Mouse (Mus musculus) lung, embryonic 15.5 days (tissue): ENCODE data around the gene Nap1l1. TPM values are rescaled to one million over a fixed set of nuclear protein-coding genes. Genes with fewer than 3 reads are reported as not detected.
"Not testable (repeated sequence)": the region's sequence is repeated elsewhere in the genome, so short reads cannot be mapped to it uniquely, and the experiment has no call there.

Source experiments
- ATAC-seq: fragments of 200-750 bp; cut with Nextera tagmentation; 2 replicates; pipeline ENCODE4 v1.8.0; 2017; ENCODE audit warnings: moderate number of reproducible peaks, borderline replicate concordance; ENCODE audit not compliant: low FRiP score, low TSS enrichment; ENCODE audit errors: extremely low read depth
- H3K27ac ChIP-seq: fragments of 300-500 bp; sonication (generic); 2 replicates; pipeline ENCODE4 v1.5.1; 2015; ENCODE audit warnings: moderate library complexity, mild to moderate bottlenecking, inconsistent platforms
- H3K27me3 ChIP-seq: fragments of 300-500 bp; sonication (generic); 2 replicates; pipeline ENCODE4 v1.6.1; 2015; ENCODE audit warnings: inconsistent platforms
- H3K36me3 ChIP-seq: fragments of 300-500 bp; sonication (generic); 2 replicates; pipeline ENCODE4 v1.6.1; 2015; ENCODE audit warnings: inconsistent platforms
- H3K4me1 ChIP-seq: fragments of 300-500 bp; sonication (generic); 2 replicates; pipeline ENCODE4 v1.6.1; 2015; ENCODE audit warnings: inconsistent platforms
- H3K4me2 ChIP-seq: fragments of 300-500 bp; sonication (generic); 2 replicates; pipeline ENCODE4 v1.6.1; 2015; ENCODE audit warnings: inconsistent platforms, mild to moderate bottlenecking, moderate library complexity
- H3K4me3 ChIP-seq: fragments of 300-500 bp; sonication (generic); 2 replicates; pipeline ENCODE4 v1.5.1; 2015; ENCODE audit warnings: mild to moderate bottlenecking, inconsistent platforms
- H3K9ac ChIP-seq: fragments of 300-500 bp; sonication (generic); 2 replicates; pipeline ENCODE4 v1.6.1; 2015; ENCODE audit warnings: inconsistent platforms
- H3K9me3 ChIP-seq: fragments of 300-500 bp; sonication (generic); 2 replicates; pipeline ENCODE4 v1.6.1; 2016; ENCODE audit warnings: inconsistent platforms
- WGBS: fragments of 180-500 bp; shearing (Covaris S2); methylation state at CpG from one replicate; pipeline ENCODE4 v1.1.7; 2015; 5-methylcytosine and 5-hydroxymethylcytosine counted together
- polyA plus RNA-seq: library from polyadenylated mRNA; unstranded; fragments of >200 nt; fragmentation: Nextera tagmentation; extraction: Ambion mirVana; gene quantifications from 2 replicates; pipeline ENCODE4 v1.2.1, GENCODE M21; 2015

Nap1l1 gene
- 252 and 267 TPM in 2 replicates for polyA plus RNA-seq

DNA sequence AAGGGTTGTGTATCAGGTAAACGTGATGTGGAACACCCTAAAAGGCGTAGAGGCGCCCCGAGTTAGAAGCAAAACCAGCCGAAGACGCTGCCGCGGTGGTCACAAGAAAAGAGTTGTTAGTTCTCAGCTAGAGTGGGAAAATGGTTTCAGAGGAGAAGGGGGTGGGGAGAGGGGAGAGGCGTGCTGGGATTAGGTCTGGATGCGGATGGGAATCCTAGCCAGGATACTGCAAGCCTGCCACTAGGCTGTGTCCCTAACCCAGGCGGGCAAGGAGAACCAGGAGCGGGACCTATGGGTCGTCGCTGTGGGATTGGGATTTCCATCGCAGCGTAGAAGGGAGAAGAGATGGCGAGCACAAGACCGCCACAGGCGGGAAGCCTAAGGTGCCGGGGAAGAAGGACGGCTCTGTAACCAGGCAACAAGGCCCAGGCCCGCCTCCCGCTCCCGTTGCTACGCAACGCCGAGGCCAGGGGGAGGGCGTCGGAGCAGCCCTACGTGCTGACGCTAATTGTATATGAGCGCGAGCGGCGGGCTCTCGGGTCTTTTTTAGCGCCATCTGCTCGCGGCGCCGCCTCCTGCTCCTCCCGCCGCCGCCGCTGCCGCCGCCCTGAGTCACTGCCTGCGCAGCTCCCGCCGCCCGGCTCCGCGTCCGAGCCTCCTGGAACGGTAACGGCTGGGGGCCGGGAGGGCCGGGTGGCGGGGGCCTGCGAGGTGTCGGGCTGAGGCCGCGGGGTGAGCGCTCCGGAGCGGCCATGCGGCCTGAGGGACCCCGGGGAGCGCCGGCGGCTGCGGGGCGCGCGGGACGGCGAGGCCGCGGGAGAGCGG, at the start of gene Nap1l1:
Gene Nap1l1, plus strand, starts transcription at position 538 of the 825 bp plus-strand sequence.
- peak within 1 kb of the TSS; percentile 86 for H3K4me2 ChIP-seq
- no peaks in the 10 kb centered on the region for H3K27me3 ChIP-seq
- H3K36me3 ChIP-seq: no peaks in the 10 kb centered on the region
- H3K9me3 ChIP-seq: no peaks in the 10 kb centered on the region
- ATAC-seq: peak; percentile 99
- peak within 1 kb of the TSS; percentile 91 for H3K27ac ChIP-seq
- under 1% methylated on average over 66 of the region's 80 CpGs for WGBS
- peak within 1 kb of the TSS; percentile 96 for H3K4me3 ChIP-seq
- H3K9ac ChIP-seq: peak within 1 kb of the TSS; percentile 99
- H3K4me1 ChIP-seq: peaks cover 41% of the 10 kb centered on the region

- Histone ChIP-seq H3K27ac (no peak overlapping the region), H3K27me3 (no peaks in the 10 kb centered on the region), H3K4me1 (peaks cover 11% of the 10 kb centered on the region), H3K4me2 (no peak overlapping the region), H3K4me3 (no peak overlapping the region), H3K36me3 (no peaks in the 10 kb centered on the region), H3K9ac (no peak overlapping the region), H3K9me3 (no peaks in the 10 kb centered on the region)
- no peak for ATAC-seq
- WGBS: 88% methylated on average over 1 of the region's 1 CpGs
Observed at GRCm38 (mm10) chr10:111426491-111426890, 46.5 kb upstream of the Nap1l1 start.

GRCm38 (mm10) chr10:111433502-111433901, 39.5 kb upstream of the Nap1l1 start:
- H3K36me3 ChIP-seq: no peaks in the 10 kb centered on the region
- no peak overlapping the region for H3K9ac ChIP-seq
- no peak overlapping the region for H3K4me2 ChIP-seq
- WGBS: 87% methylated on average over 3 of the region's 3 CpGs
- H3K27me3 ChIP-seq: no peaks in the 10 kb centered on the region
- H3K4me3 ChIP-seq: no peak overlapping the region
- H3K4me1 ChIP-seq: no peaks in the 10 kb centered on the region
- no peak for ATAC-seq
- H3K27ac ChIP-seq: no peak overlapping the region
- no peaks in the 10 kb centered on the region for H3K9me3 ChIP-seq

- Histone ChIP-seq H3K4me1 (no peaks in the 10 kb centered on the region), H3K9ac (no peak overlapping the region), H3K27me3 (no peaks in the 10 kb centered on the region), H3K4me3 (no peak overlapping the region), H3K9me3 (no peaks in the 10 kb centered on the region), H3K4me2 (no peak overlapping the region), H3K27ac (no peak overlapping the region), H3K36me3 (no peaks in the 10 kb centered on the region)
- WGBS: 41% methylated on average over 3 of the region's 3 CpGs
- ATAC-seq: no peak
Observed at GRCm38 (mm10) chr10:111441034-111441440, 32.0 kb upstream of the Nap1l1 start.

GRCm38 (mm10) chr10:111444199-111444598, 28.8 kb upstream of the Nap1l1 start:
- H3K27ac ChIP-seq: no peak overlapping the region
- H3K4me1 ChIP-seq: no peaks in the 10 kb centered on the region
- H3K9ac ChIP-seq: no peak overlapping the region
- H3K9me3 ChIP-seq: no peaks in the 10 kb centered on the region
- H3K36me3 ChIP-seq: no peaks in the 10 kb centered on the region
- H3K27me3 ChIP-seq: no peaks in the 10 kb centered on the region
- H3K4me2 ChIP-seq: no peak overlapping the region
- WGBS: 49% methylated on average over 9 of the region's 9 CpGs
- no peak for ATAC-seq
- H3K4me3 ChIP-seq: no peak overlapping the region

DNA sequence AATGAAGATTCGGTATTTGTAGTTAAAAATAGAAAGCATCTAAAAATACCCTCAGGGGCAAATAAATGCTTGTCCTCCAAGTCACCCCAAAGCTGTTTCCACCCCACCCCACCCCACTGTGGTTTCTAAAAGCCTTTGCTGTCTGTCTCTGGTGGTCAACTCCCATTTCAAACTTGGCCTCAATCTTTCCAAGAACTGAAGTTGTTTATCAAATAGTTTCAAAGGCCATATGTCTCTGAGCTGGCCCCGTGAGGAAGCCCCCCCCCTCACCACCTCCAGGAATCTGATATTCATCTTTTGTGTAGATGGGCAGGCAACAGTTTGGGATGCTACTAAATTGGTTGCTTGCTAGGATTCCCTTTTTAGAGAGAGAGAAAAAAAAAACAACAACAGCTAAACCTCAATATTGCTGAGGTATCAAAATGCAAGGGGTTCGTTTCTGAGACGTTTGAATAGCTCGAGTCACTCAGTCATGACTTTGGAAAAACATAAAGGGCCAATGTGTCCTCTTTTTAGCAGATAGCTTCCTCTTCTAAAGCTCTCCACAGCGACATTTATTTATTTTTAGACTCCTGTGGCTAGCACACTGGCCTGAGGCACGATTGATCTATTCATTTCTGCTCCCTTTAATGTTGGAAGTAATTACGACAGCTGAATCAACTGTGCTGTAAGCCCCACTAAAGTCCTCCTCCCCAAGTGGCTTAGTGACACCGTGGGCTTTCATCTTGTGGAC, 26.9 kb upstream of the Nap1l1 start:
- no peak overlapping the region for H3K4me2 ChIP-seq
- no peak overlapping the region for H3K27ac ChIP-seq
- no peaks in the 10 kb centered on the region for H3K9me3 ChIP-seq
- no peak for ATAC-seq
- no peak overlapping the region for H3K4me3 ChIP-seq
- no peak overlapping the region for H3K9ac ChIP-seq
- 28% methylated on average over 9 of the region's 9 CpGs for WGBS
- no peaks in the 10 kb centered on the region for H3K27me3 ChIP-seq
- no peaks in the 10 kb centered on the region for H3K4me1 ChIP-seq
- no peaks in the 10 kb centered on the region for H3K36me3 ChIP-seq

- H3K27ac ChIP-seq, H3K27me3 ChIP-seq, H3K36me3 ChIP-seq, H3K4me3 ChIP-seq, ATAC-seq, H3K4me1 ChIP-seq, H3K9me3 ChIP-seq, H3K4me2 ChIP-seq, H3K9ac ChIP-seq: not testable (repeated sequence)
- WGBS: 98% methylated on average over 3 of the region's 3 CpGs
Observed at GRCm38 (mm10) chr10:111446672-111447008, 26.4 kb upstream of the Nap1l1 start.

GRCm38 (mm10) chr10:111449662-111450061, 23.4 kb upstream of the Nap1l1 start:
- H3K36me3 ChIP-seq, H3K27me3 ChIP-seq, H3K9me3 ChIP-seq, H3K9ac ChIP-seq, H3K4me3 ChIP-seq, H3K27ac ChIP-seq, H3K4me1 ChIP-seq, ATAC-seq, H3K4me2 ChIP-seq: not testable (repeated sequence)
- WGBS: 60% methylated on average over 5 of the region's 5 CpGs

- Histone ChIP-seq H3K4me3 (no peak overlapping the region), H3K27me3 (no peaks in the 10 kb centered on the region), H3K36me3 (no peaks in the 10 kb centered on the region), H3K9ac (no peak overlapping the region), H3K4me2 (no peak overlapping the region), H3K9me3 (no peaks in the 10 kb centered on the region), H3K27ac (no peak overlapping the region), H3K4me1 (no peaks in the 10 kb centered on the region)
- 86% methylated on average over 1 of the region's 1 CpGs for WGBS
- no peak for ATAC-seq
Observed at GRCm38 (mm10) chr10:111451683-111452322, 21.2 kb upstream of the Nap1l1 start.

- H3K4me3 ChIP-seq: no peak overlapping the region
- no peak for ATAC-seq
- no peak overlapping the region for H3K9ac ChIP-seq
- H3K9me3 ChIP-seq: no peaks in the 10 kb centered on the region
- H3K36me3 ChIP-seq: no peaks in the 10 kb centered on the region
- WGBS: 86% methylated on average over 11 of the region's 11 CpGs
- H3K27me3 ChIP-seq: no peaks in the 10 kb centered on the region
- H3K27ac ChIP-seq: no peak overlapping the region
- no peaks in the 10 kb centered on the region for H3K4me1 ChIP-seq
- H3K4me2 ChIP-seq: no peak overlapping the region
Observed at GRCm38 (mm10) chr10:111452426-111452825, 20.6 kb upstream of the Nap1l1 start.

GRCm38 (mm10) chr10:111454698-111455308, 18.2 kb upstream of the Nap1l1 start:
- WGBS: 52% methylated on average over 8 of the region's 8 CpGs
- no peaks in the 10 kb centered on the region for H3K27me3 ChIP-seq
- no peaks in the 10 kb centered on the region for H3K36me3 ChIP-seq
- H3K9me3 ChIP-seq: no peaks in the 10 kb centered on the region
- no peaks in the 10 kb centered on the region for H3K4me1 ChIP-seq
- no peak overlapping the region for H3K27ac ChIP-seq
- ATAC-seq: no peak
- no peak overlapping the region for H3K4me3 ChIP-seq
- no peak overlapping the region for H3K9ac ChIP-seq
- H3K4me2 ChIP-seq: no peak overlapping the region
